Mouse (Mus musculus) thymus, adult 18-20 months (tissue): ENCODE results near the gene Ets1.

Source experiments
- DNase-seq, 2 experiments: peaks; one replicate each; pipeline ENCODE4 v3.0.0; 2022; ENCODE audit warnings: mixed read lengths in 2 of 2

Gene Ets1

GRCm38 (mm10) chr9:32778866-32779265 lies 142.8 kb downstream of the Ets1 start:
- DNase-seq, result no peak

- no peak for DNase-seq
Measured at GRCm38 (mm10) chr9:32782391-32783092, 146.5 kb downstream of the Ets1 start.

- no peak for DNase-seq
Measured at GRCm38 (mm10) chr9:32787091-32787490, 151.1 kb downstream of the Ets1 start.

- no peak for DNase-seq
Measured at GRCm38 (mm10) chr9:32787615-32788014, 151.6 kb downstream of the Ets1 start.

GRCm38 (mm10) chr9:32789306-32789705 lies 153.3 kb downstream of the Ets1 start:
- no peak for DNase-seq

- DNase-seq, result no peak
Measured at GRCm38 (mm10) chr9:32791699-32792098, 155.7 kb downstream of the Ets1 start.

- no peak for DNase-seq
Measured at GRCm38 (mm10) chr9:32798171-32798570, 162.2 kb downstream of the Ets1 start.

- DNase-seq, result no peak
Measured at GRCm38 (mm10) chr9:32806106-32806505, 170.1 kb downstream of the Ets1 start.
